16 mouse cellular contexts compared by ENCODE assay signal in the genomic region with DNA sequence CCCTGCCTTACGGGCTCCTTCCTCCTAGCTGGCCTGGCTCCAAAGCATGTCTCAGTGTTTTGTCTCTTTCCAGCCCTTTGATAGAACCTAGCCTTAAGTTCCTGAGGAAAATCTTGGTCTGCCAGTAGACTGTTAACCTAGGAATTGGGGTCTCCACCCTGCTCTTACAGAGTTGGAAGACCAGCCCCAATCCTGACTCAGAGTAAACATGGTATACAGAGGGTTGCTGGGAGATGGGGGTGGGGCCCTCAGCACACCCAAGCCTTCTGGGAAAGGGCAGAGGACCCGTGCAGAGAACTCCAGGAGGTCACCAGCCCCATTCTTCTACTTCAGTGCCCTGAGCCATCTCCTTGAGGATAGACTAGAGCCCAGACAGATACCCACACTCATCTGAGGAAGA. TPM values are rescaled to one million over a fixed set of nuclear protein-coding genes. Genes with fewer than 3 reads are reported as not detected.
DNase-seq lines count a peak whose midpoint lies in the region; ATAC-seq and TF ChIP-seq lines count a peak whose summit lies in the region.
"Had no signal": no experiment of that assay in that cellular context is flagged by ENCODE, and none has a peak within 500 bp of the region (broad histone marks: within the 10 kb centered on the region; RNA-seq: fewer than 3 reads in every experiment).

No protein-coding gene starts in this region.

- H3K9ac ChIP-seq in heart, postnatal 0 days (replicated peaks; ENCODE audit: low read depth, low read length) = no peak overlapping the region; the same call in 1 of the 2 replicates
- no peak overlapping the region for H3K9ac ChIP-seq in lung, embryonic 14.5 days
- H3K9ac ChIP-seq: forebrain, embryonic 15.5 days; liver, embryonic 12.5 days; neural tube, embryonic 13.5 days had no signal

- peaks cover 32% of the 10 kb centered on the region for H3K36me3 ChIP-seq in heart, postnatal 0 days (replicated peaks; ENCODE audit: control insufficient read depth, insufficient read depth, low read length)
- no peaks in the 10 kb centered on the region for H3K36me3 ChIP-seq in lung, embryonic 14.5 days (ENCODE audit: insufficient read depth)
- H3K36me3 ChIP-seq in limb, embryonic 10.5 days = no peaks in the 10 kb centered on the region
- H3K36me3 ChIP-seq: forebrain, embryonic 15.5 days; liver, embryonic 12.5 days; neural tube, embryonic 13.5 days had no signal

- peak; percentile 34 for ATAC-seq in heart, postnatal 0 days (ENCODE audit: insufficient read depth, low read depth)
- peak; percentile 48; the same call in 1 of the 2 replicates for ATAC-seq in lung, embryonic 14.5 days (ENCODE audit: insufficient read depth)
- ATAC-seq: forebrain, embryonic 15.5 days; liver, embryonic 12.5 days had no signal

- TF ChIP-seq CTCF in heart, postnatal 0 days (IDR thresholded peaks at IDR 0.05; ENCODE audit: low read depth) = no peak
- TF ChIP-seq CTCF in lung, embryonic 14.5 days (IDR thresholded peaks at IDR 0.05; ENCODE audit: low read depth) = no peak

- no peak overlapping the region for H3K4me2 ChIP-seq in heart, postnatal 0 days (ENCODE audit: low read depth, low read length)
- H3K4me2 ChIP-seq in lung, embryonic 14.5 days = no peak overlapping the region
- H3K4me2 ChIP-seq: forebrain, embryonic 15.5 days; liver, embryonic 12.5 days; neural tube, embryonic 13.5 days had no signal

- TF ChIP-seq EP300 in heart, postnatal 0 days (IDR thresholded peaks at IDR 0.05; ENCODE audit: low read depth) = no peak

- 0 out of 2 replicates have a peak, but pooled peaks cover 7% of the 10 kb centered on the region for H3K27me3 ChIP-seq in heart, postnatal 0 days (ENCODE audit: control insufficient read depth, insufficient read depth, low read length)
- H3K27me3 ChIP-seq in lung, embryonic 14.5 days (ENCODE audit: insufficient read depth, low read length) = peaks cover 8% of the 10 kb centered on the region; the same call in 1 of the 2 replicates
- H3K27me3 ChIP-seq in limb, embryonic 10.5 days (ENCODE audit: low read depth, poor library complexity, severe bottlenecking) = peaks cover 28% of the 10 kb centered on the region

- no peak overlapping the region for H3K4me3 ChIP-seq in heart, postnatal 0 days (ENCODE audit: low read depth, low read length)
- H3K4me3 ChIP-seq in lung, embryonic 14.5 days (ENCODE audit: low read depth, low read length) = no peak overlapping the region
- H3K4me3 ChIP-seq in limb, embryonic 10.5 days = no peak overlapping the region
- H3K4me3 ChIP-seq: forebrain, embryonic 15.5 days; gastrocnemius, adult 2 months; liver, embryonic 12.5 days; neural tube, embryonic 13.5 days had no signal

- H3K9me3 ChIP-seq in heart, postnatal 0 days (replicated peaks; ENCODE audit: control insufficient read depth, low read length) = no peaks in the 10 kb centered on the region
- H3K9me3 ChIP-seq in lung, embryonic 14.5 days (ENCODE audit: low read depth, low read length) = no peaks in the 10 kb centered on the region
- H3K9me3 ChIP-seq in limb, embryonic 10.5 days (replicated peaks) = no peaks in the 10 kb centered on the region
- H3K9me3 ChIP-seq: forebrain, embryonic 15.5 days; liver, embryonic 12.5 days; neural tube, embryonic 13.5 days had no signal

- no peak for DNase-seq in heart, postnatal 0 days (ENCODE audit: low spot score)
- DNase-seq in heart, postnatal 36 days = no peak
- no peak for DNase-seq in lung, embryonic 14.5 days
- DNase-seq in lung, postnatal 14 days = no peak
- no peak for DNase-seq in limb, embryonic 10.5 days (ENCODE audit: low spot score)
- no peak for DNase-seq in left cerebral cortex, postnatal 25 days (ENCODE audit: low spot score in 2 of 2)
- DNase-seq in c-Kit-positive CD71-positive TER-119-positive erythroid progenitor cells, embryonic 14.5 days (ENCODE audit: low spot score) = no peak
- DNase-seq: adrenal gland, postnatal 14 days; cerebellum, adult 8-10 months; gastrocnemius, adult 2 months; right cerebral cortex, postnatal 25 days had no signal

- intact Hi-C loops in heart, postnatal 36 days (cut with DNase I) = no loop called here
- intact Hi-C loops in left cerebral cortex, postnatal 25 days (cut with DNase I) = no loop called here

- peaks cover 21% of the 10 kb centered on the region for H3K4me1 ChIP-seq in heart, postnatal 0 days (ENCODE audit: control insufficient read depth, insufficient read depth)
- no peaks in the 10 kb centered on the region for H3K4me1 ChIP-seq in lung, embryonic 14.5 days (ENCODE audit: insufficient read depth)
- peaks cover 24% of the 10 kb centered on the region for H3K4me1 ChIP-seq in limb, embryonic 10.5 days

- WGBS in heart, postnatal 0 days = 9% methylated on average over 2 of the region's 2 CpGs
- WGBS in lung, embryonic 14.5 days = 25% methylated on average over 2 of the region's 2 CpGs
- 58% methylated on average over 2 of the region's 2 CpGs for WGBS in limb, embryonic 10.5 days

- peak overlapping the region; percentile 87 for H3K27ac ChIP-seq in heart, postnatal 0 days (ENCODE audit: low read depth)
- no peak overlapping the region; the same call in 1 of the 2 replicates for H3K27ac ChIP-seq in lung, embryonic 14.5 days (ENCODE audit: low read depth)
- H3K27ac ChIP-seq in limb, embryonic 10.5 days = 0 out of 2 replicates have a peak overlapping the region, but pooled peaks have one; percentile 7
- H3K27ac ChIP-seq: forebrain, embryonic 15.5 days; gastrocnemius, adult 2 months; liver, embryonic 12.5 days; neural tube, embryonic 13.5 days had no signal

RNA-seq across cellular contexts. Expression of a gene that starts 5.8 kb away (rescaled TPM):
- total RNA-seq in heart, postnatal 0 days (2014; rRNA removed; ENCODE audit: low replicate concordance) = 4.4 and 32.9 TPM in 2 replicates
- polyA plus RNA-seq in heart, postnatal 0 days (2015; fragmentation: Nextera tagmentation; extraction: Ambion mirVana) = 9.1 and 11.1 TPM in 2 replicates
- 1 to 10 TPM; 5.6 to 8.2 TPM for total RNA-seq in heart, postnatal 36 days (2021)
- polyA plus RNA-seq in lung, embryonic 14.5 days (2014; fragmentation: Nextera tagmentation; extraction: Ambion mirVana) = 14.4 and 14.5 TPM in 2 replicates
- polyA plus RNA-seq in limb, embryonic 10.5 days (2016; fragmentation: Nextera tagmentation; extraction: Ambion mirVana) = 5.1 and 6.0 TPM in 2 replicates
- total RNA-seq in left cerebral cortex, postnatal 25 days (2021) = 1 to 10 TPM; 1.1 TPM
- total RNA-seq: adrenal gland, postnatal 14 days; gastrocnemius, adult 2 months; megakaryocyte-erythroid progenitor cell, adult 5-6 weeks had no signal

RNA-seq across cellular contexts. Expression of a gene that starts 23.5 kb away (rescaled TPM):
- total RNA-seq in heart, postnatal 0 days (2014; rRNA removed; ENCODE audit: low replicate concordance) = 1,865 and 1,929 TPM in 2 replicates
- 13,184 and 14,025 TPM in 2 replicates for polyA plus RNA-seq in heart, postnatal 0 days (2015; fragmentation: Nextera tagmentation; extraction: Ambion mirVana)
- total RNA-seq in heart, postnatal 36 days (2021) = 1,000 to 10,000 TPM; 8,733 to 8,759 TPM
- polyA plus RNA-seq in lung, embryonic 14.5 days (2014; fragmentation: Nextera tagmentation; extraction: Ambion mirVana) = 6.0 and 57.2 TPM in 2 replicates
- 2.1 and 4.0 TPM in 2 replicates for polyA plus RNA-seq in limb, embryonic 10.5 days (2016; fragmentation: Nextera tagmentation; extraction: Ambion mirVana)
- 1 to 10 TPM; 3.9 to 6.3 TPM for total RNA-seq in left cerebral cortex, postnatal 25 days (2021)
- total RNA-seq: megakaryocyte-erythroid progenitor cell, adult 5-6 weeks had no signal

RNA-seq across cellular contexts. Expression of a gene that starts 33.4 kb away (rescaled TPM):
- total RNA-seq in heart, postnatal 0 days (2014; rRNA removed; ENCODE audit: low replicate concordance) = 4,186 and 4,592 TPM in 2 replicates
- polyA plus RNA-seq in heart, postnatal 0 days (2015; fragmentation: Nextera tagmentation; extraction: Ambion mirVana) = 4,392 and 4,399 TPM in 2 replicates
- total RNA-seq in heart, postnatal 36 days (2021) = 1 to 10 TPM; 1.0 to 1.4 TPM
- 11.4 and 63.9 TPM in 2 replicates for polyA plus RNA-seq in lung, embryonic 14.5 days (2014; fragmentation: Nextera tagmentation; extraction: Ambion mirVana)
- 8.3 and 12.7 TPM in 2 replicates for polyA plus RNA-seq in limb, embryonic 10.5 days (2016; fragmentation: Nextera tagmentation; extraction: Ambion mirVana)
- 1 to 10 TPM; 2.5 to 3.4 TPM for total RNA-seq in left cerebral cortex, postnatal 25 days (2021)
- total RNA-seq: adrenal gland, postnatal 14 days; layer of hippocampus, postnatal 10 days had no signal

RNA-seq across cellular contexts. Expression of a gene that starts 46.7 kb away (rescaled TPM):
- total RNA-seq in heart, postnatal 0 days (2014; rRNA removed; ENCODE audit: low replicate concordance) = 87.5 and 130 TPM in 2 replicates
- 65.5 and 67.2 TPM in 2 replicates for polyA plus RNA-seq in heart, postnatal 0 days (2015; fragmentation: Nextera tagmentation; extraction: Ambion mirVana)
- total RNA-seq in heart, postnatal 36 days (2021) = 10 to 100 TPM in 1 of 2 experiments, 1 to 10 TPM in 1; 9.7 to 13.3 TPM
- 75.4 and 79.5 TPM in 2 replicates for polyA plus RNA-seq in lung, embryonic 14.5 days (2014; fragmentation: Nextera tagmentation; extraction: Ambion mirVana)
- polyA plus RNA-seq in limb, embryonic 10.5 days (2016; fragmentation: Nextera tagmentation; extraction: Ambion mirVana) = 30.2 and 33.0 TPM in 2 replicates
- 10 to 100 TPM; 20.0 to 20.3 TPM for total RNA-seq in left cerebral cortex, postnatal 25 days (2021)

Comparison
In these comparisons a context has a peak if more than half of its experiments do, and no peak if none do; other contexts are left out.
1. RNA of a gene that starts 33.4 kb away (total RNA-seq): 4,186 to 4,592 TPM in heart, postnatal 0 days; 2.5 to 3.4 TPM in left cerebral cortex, postnatal 25 days and 1.0 to 1.4 TPM in heart, postnatal 36 days; every median in the first group is over 100 times any median in the second.
2. RNA of a gene that starts 23.5 kb away (total RNA-seq): 8,733 to 8,759 TPM in heart, postnatal 36 days and 1,865 to 1,929 TPM in heart, postnatal 0 days; 3.9 to 6.3 TPM in left cerebral cortex, postnatal 25 days; every median in the first group is over 100 times any median in the second.